Mouse (Mus musculus): ENCODE data around the gene Mmrn2.

- TF ChIP-seq POLR2A (IDR thresholded peaks at IDR 0.05; ENCODE audit: extremely low read depth, insufficient read depth, low read length) = no peak
- no peak for TF ChIP-seq CTCF (IDR thresholded peaks at IDR 0.05; ENCODE audit: low read depth, low read length)
These were observed 35.8 kb upstream of the Mmrn2 start for GRCm38 (mm10) chr14:34339446-34339845.

All from liver, adult 2 months (tissue).